Mouse (Mus musculus): ENCODE measurements around the gene Eif5a. TPM values are rescaled to one million over a fixed set of nuclear protein-coding genes. Genes with fewer than 3 reads are reported as not detected.

The Eif5a gene
- polyA plus RNA-seq, 1 experiment = 575 TPM

- Histone ChIP-seq H3K4me1 (ENCODE audit: control insufficient read depth, insufficient read depth, low read length) (peaks cover 17% of the 10 kb centered on the region), H3K4me3 (ENCODE audit: insufficient read depth, low read depth, low read length) (no peak overlapping the region), H3K27ac (ENCODE audit: insufficient read depth, low read depth, low read length) (no peak overlapping the region), H3K36me3 (ENCODE audit: control insufficient read depth, insufficient read depth, low read length) (peaks cover 9% of the 10 kb centered on the region; the same call in 1 of the 2 replicates), H3K27me3 (replicated peaks; ENCODE audit: control insufficient read depth, insufficient read depth, low read length) (no peaks in the 10 kb centered on the region)
- no peak for TF ChIP-seq POLR2A (IDR thresholded peaks at IDR 0.05; ENCODE audit: low read depth, low read length)
- no peak for TF ChIP-seq CTCF (conservative IDR thresholded peaks at IDR 0.05; ENCODE audit: insufficient read depth, insufficient read length, low read depth, low read length)
- DNase-seq = no peak
- 57% methylated on average over 5 of the region's 5 CpGs for WGBS
These were observed 5.8 kb downstream of the Eif5a start for GRCm38 (mm10) chr11:69915667-69916627.

DNA sequence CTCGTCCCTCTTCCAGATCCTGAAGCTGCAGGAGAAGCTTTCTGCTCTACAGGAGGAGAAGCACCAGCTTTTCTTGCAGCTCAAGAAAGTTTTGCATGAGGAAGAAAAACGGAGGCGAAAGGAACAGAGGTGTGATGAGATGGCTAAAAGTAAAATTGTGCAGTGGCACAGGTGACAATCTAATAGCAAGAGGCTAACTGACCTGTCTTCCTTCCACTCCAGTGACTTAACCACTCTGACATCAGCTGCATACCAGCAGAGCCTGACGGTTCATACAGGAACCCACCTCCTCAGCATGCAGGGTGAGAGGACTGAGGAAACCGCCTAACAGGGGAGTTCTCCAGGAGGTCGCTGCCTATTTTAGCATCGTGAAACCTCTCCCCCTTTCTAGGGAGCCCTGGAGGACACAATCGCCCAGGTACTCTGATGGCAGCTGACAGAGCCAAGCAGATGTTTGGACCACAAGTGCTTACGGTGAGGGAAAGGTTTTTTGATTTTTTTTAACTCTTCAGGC lies 6.8 kb downstream of the Eif5a start:
- Histone ChIP-seq H3K36me3 (ENCODE audit: control insufficient read depth, insufficient read depth, low read length) (peaks cover 9% of the 10 kb centered on the region; the same call in 1 of the 2 replicates), H3K27ac (ENCODE audit: insufficient read depth, low read depth, low read length) (no peak overlapping the region)
- WGBS = 36% methylated on average over 9 of the region's 9 CpGs

DNA sequence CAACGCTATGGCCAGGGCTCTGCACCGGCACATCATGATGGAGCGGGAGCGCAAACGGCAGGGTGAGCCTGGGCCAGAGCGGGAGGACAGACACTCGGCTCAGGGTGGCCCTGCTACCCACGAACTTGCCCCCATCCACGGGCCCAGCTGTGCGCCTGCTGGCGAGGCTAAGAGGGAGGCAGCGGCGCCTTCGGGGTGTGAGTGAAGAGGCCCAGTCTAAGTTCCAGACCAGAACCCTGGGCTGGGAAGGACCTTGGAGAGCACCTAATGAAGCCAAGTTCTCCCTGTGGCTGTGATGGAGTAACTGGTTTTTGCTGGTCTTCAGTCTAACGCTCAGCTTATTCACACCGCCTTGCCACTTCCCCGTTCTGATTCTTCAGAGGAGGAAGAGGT lies 7.4 kb downstream of the Eif5a start:
- H3K4me3 ChIP-seq (ENCODE audit: insufficient read depth, low read depth, low read length) = peak overlapping the region; percentile 98
- 1% methylated on average over 17 of the region's 17 CpGs for WGBS
- peak overlapping the region; percentile 65 for H3K27ac ChIP-seq (ENCODE audit: insufficient read depth, low read depth, low read length)
- peaks cover 17% of the 10 kb centered on the region for H3K4me1 ChIP-seq (ENCODE audit: control insufficient read depth, insufficient read depth, low read length)
- no peaks in the 10 kb centered on the region for H3K27me3 ChIP-seq (replicated peaks; ENCODE audit: control insufficient read depth, insufficient read depth, low read length)
- TF ChIP-seq POLR2A (IDR thresholded peaks at IDR 0.05; ENCODE audit: low read depth, low read length) (no peak), CTCF (conservative IDR thresholded peaks at IDR 0.05; ENCODE audit: insufficient read depth, insufficient read length, low read depth, low read length) (no peak)
- DNase-seq = no peak
- peaks cover 9% of the 10 kb centered on the region; the same call in 1 of the 2 replicates for H3K36me3 ChIP-seq (ENCODE audit: control insufficient read depth, insufficient read depth, low read length)

More for the DNA sequence above, 6.8 kb downstream of the Eif5a start:
- Histone ChIP-seq H3K27me3 (replicated peaks; ENCODE audit: control insufficient read depth, insufficient read depth, low read length) (no peaks in the 10 kb centered on the region), H3K4me3 (ENCODE audit: insufficient read depth, low read depth, low read length) (peak overlapping the region; percentile 98), H3K4me1 (ENCODE audit: control insufficient read depth, insufficient read depth, low read length) (peaks cover 17% of the 10 kb centered on the region)
- DNase-seq = no peak
- TF ChIP-seq CTCF (conservative IDR thresholded peaks at IDR 0.05; ENCODE audit: insufficient read depth, insufficient read length, low read depth, low read length) = no peak
- no peak for TF ChIP-seq POLR2A (IDR thresholded peaks at IDR 0.05; ENCODE audit: low read depth, low read length)

GRCm38 (mm10) chr11:69913554-69914371 lies 8.0 kb downstream of the Eif5a start, which contains the start of gene Gps2:
TSS of gene Gps2 (plus strand) at chr11:69913888.
- DNase-seq = peak; percentile 96
- Histone ChIP-seq H3K36me3 (ENCODE audit: control insufficient read depth, insufficient read depth, low read length) (peaks cover 9% of the 10 kb centered on the region; the same call in 1 of the 2 replicates), H3K27ac (ENCODE audit: insufficient read depth, low read depth, low read length) (peak within 1 kb of the TSS; percentile 65), H3K27me3 (replicated peaks; ENCODE audit: control insufficient read depth, insufficient read depth, low read length) (no peaks in the 10 kb centered on the region), H3K4me1 (ENCODE audit: control insufficient read depth, insufficient read depth, low read length) (peaks cover 17% of the 10 kb centered on the region), H3K4me3 (ENCODE audit: insufficient read depth, low read depth, low read length) (peak within 1 kb of the TSS; percentile 98)
- 2% methylated on average over 61 of the region's 61 CpGs for WGBS
- TF ChIP-seq POLR2A (IDR thresholded peaks at IDR 0.05; ENCODE audit: low read depth, low read length) (peak; percentile 53), CTCF (conservative IDR thresholded peaks at IDR 0.05; ENCODE audit: insufficient read depth, insufficient read length, low read depth, low read length) (no peak)

GRCm38 (mm10) chr11:69912716-69913530 lies 8.8 kb downstream of the Eif5a start:
- TF ChIP-seq CTCF (conservative IDR thresholded peaks at IDR 0.05; ENCODE audit: insufficient read depth, insufficient read length, low read depth, low read length) = no peak
- no peak for TF ChIP-seq POLR2A (IDR thresholded peaks at IDR 0.05; ENCODE audit: low read depth, low read length)
- Histone ChIP-seq H3K27me3 (replicated peaks; ENCODE audit: control insufficient read depth, insufficient read depth, low read length) (no peaks in the 10 kb centered on the region), H3K4me1 (ENCODE audit: control insufficient read depth, insufficient read depth, low read length) (peaks cover 21% of the 10 kb centered on the region), H3K36me3 (ENCODE audit: control insufficient read depth, insufficient read depth, low read length) (peaks cover 7% of the 10 kb centered on the region; the same call in 1 of the 2 replicates), H3K27ac (ENCODE audit: insufficient read depth, low read depth, low read length) (0 out of 2 replicates have a peak overlapping the region, but pooled peaks have one; percentile 6), H3K4me3 (ENCODE audit: insufficient read depth, low read depth, low read length) (peak overlapping the region; percentile 54)
- WGBS = 72% methylated on average over 15 of the region's 15 CpGs
- no peak for DNase-seq

DNA sequence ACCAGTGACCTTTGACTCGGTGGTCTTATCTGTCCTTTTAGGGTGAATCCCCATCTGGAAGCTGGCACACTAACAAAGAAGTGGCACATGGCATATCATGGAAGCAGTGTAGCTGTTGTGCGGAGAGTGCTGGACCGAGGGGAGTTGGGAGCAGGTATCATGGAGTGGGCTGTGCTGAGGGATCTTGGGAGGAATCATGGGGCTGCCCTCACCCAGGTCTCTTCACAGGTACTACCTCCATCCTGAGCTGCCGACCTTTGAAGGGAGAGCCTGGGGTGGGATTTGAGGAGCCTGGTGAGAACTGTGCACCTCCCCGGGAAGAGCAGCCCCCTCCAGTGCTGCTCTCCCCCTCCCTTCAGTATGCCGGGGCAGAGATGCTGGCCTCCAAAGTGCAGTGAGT lies 10.1 kb downstream of the Eif5a start:
- DNase-seq = no peak
- H3K36me3 ChIP-seq (ENCODE audit: control insufficient read depth, insufficient read depth, low read length) = peaks cover 5% of the 10 kb centered on the region; the same call in 1 of the 2 replicates
- no peak for TF ChIP-seq CTCF (conservative IDR thresholded peaks at IDR 0.05; ENCODE audit: insufficient read depth, insufficient read length, low read depth, low read length)
- no peak for TF ChIP-seq POLR2A (IDR thresholded peaks at IDR 0.05; ENCODE audit: low read depth, low read length)

More for the DNA sequence above, 10.1 kb downstream of the Eif5a start:
- WGBS = 70% methylated on average over 6 of the region's 6 CpGs
- no peaks in the 10 kb centered on the region for H3K27me3 ChIP-seq (replicated peaks; ENCODE audit: control insufficient read depth, insufficient read depth, low read length)
- peaks cover 25% of the 10 kb centered on the region for H3K4me1 ChIP-seq (ENCODE audit: control insufficient read depth, insufficient read depth, low read length)
- H3K27ac ChIP-seq (ENCODE audit: insufficient read depth, low read depth, low read length) = peak overlapping the region; percentile 81
- peak overlapping the region; percentile 37 for H3K4me3 ChIP-seq (ENCODE audit: insufficient read depth, low read depth, low read length)

Measured in kidney, adult 2 months (tissue).